Mouse (Mus musculus) heart, embryonic 12.5 days (tissue): ENCODE results near the gene Ap1s1. TPM values are rescaled to one million over a fixed set of nuclear protein-coding genes. Genes with fewer than 3 reads are reported as not detected.

Source experiments
- ATAC-seq: fragments of 200-750 bp; cut with Nextera tagmentation; 2 replicates; pipeline ENCODE4 v1.8.0; 2017; ENCODE audit warnings: moderate TSS enrichment, moderate library complexity; ENCODE audit not compliant: insufficient number of reproducible peaks, low FRiP score
- H3K27ac ChIP-seq: fragments of 300-500 bp; sonication (generic); 2 replicates; pipeline ENCODE4 v1.5.1; 2016; ENCODE audit warnings: mild to moderate bottlenecking, moderate library complexity; ENCODE audit not compliant: poor library complexity, severe bottlenecking
- H3K27me3 ChIP-seq: fragments of 300-500 bp; sonication (generic); replicated peaks from 2 replicates; pipeline ENCODE4 v1.6.1; 2016; ENCODE audit warnings: mild to moderate bottlenecking, moderate library complexity
- H3K36me3 ChIP-seq: fragments of 300-500 bp; sonication (generic); 2 replicates; pipeline ENCODE4 v1.6.1; 2016; ENCODE audit warnings: mild to moderate bottlenecking, moderate library complexity
- H3K4me1 ChIP-seq: fragments of 300-500 bp; sonication (generic); replicated peaks from 2 replicates; pipeline ENCODE4 v1.6.1; 2016; ENCODE audit warnings: mild to moderate bottlenecking
- H3K4me2 ChIP-seq: fragments of 300-500 bp; sonication (generic); 2 replicates; pipeline ENCODE4 v1.6.1; 2016; ENCODE audit warnings: mild to moderate bottlenecking, moderate library complexity
- H3K4me3 ChIP-seq: fragments of 300-500 bp; sonication (generic); 2 replicates; pipeline ENCODE4 v1.5.1; 2016; ENCODE audit warnings: mild to moderate bottlenecking
- H3K9ac ChIP-seq: fragments of 300-500 bp; sonication (generic); 2 replicates; pipeline ENCODE4 v1.6.1; 2016; ENCODE audit warnings: mild to moderate bottlenecking, moderate library complexity
- H3K9me3 ChIP-seq: fragments of 300-500 bp; sonication (generic); replicated peaks from 2 replicates; pipeline ENCODE4 v1.6.1; 2016; ENCODE audit warnings: mild to moderate bottlenecking, moderate library complexity
- WGBS: fragments of 180-500 bp; shearing (Covaris S2); methylation state at CpG from one replicate; pipeline ENCODE4 v1.1.7; 2016; 5-methylcytosine and 5-hydroxymethylcytosine counted together
- polyA plus RNA-seq: library from polyadenylated mRNA; unstranded; fragments of >200 nt; fragmentation: Nextera tagmentation; extraction: Ambion mirVana; gene quantifications from 2 replicates; pipeline ENCODE4 v1.2.1, GENCODE M21; 2016

The Ap1s1 gene
- polyA plus RNA-seq: 143 and 145 TPM in 2 replicates

- peaks cover 16% of the 10 kb centered on the region for H3K4me1 ChIP-seq
- peak within 1 kb of the TSS; percentile 83 for H3K9ac ChIP-seq
- H3K4me2 ChIP-seq: peak within 1 kb of the TSS; percentile 83
- 0 out of 2 replicates have a peak, but pooled peaks cover 3% of the 10 kb centered on the region for H3K27me3 ChIP-seq
- peak; percentile 90 for ATAC-seq
- under 1% methylated on average over 48 of the region's 48 CpGs for WGBS
- H3K36me3 ChIP-seq: peaks cover 21% of the 10 kb centered on the region
- H3K27ac ChIP-seq: peak within 1 kb of the TSS; percentile 41
- H3K4me3 ChIP-seq: peak within 1 kb of the TSS; percentile 68
- H3K9me3 ChIP-seq: no peaks in the 10 kb centered on the region
These were observed at the start of gene Ap1s1 for GRCm38 (mm10) chr5:137045402-137046323. Gene Ap1s1, minus strand, starts transcription at chr5:137046135.

GRCm38 (mm10) chr5:137095135-137095534 is 49.2 kb upstream of the Ap1s1 start:
- Histone ChIP-seq H3K27ac (no peak overlapping the region), H3K4me1 (peaks cover 4% of the 10 kb centered on the region), H3K9ac (no peak overlapping the region), H3K27me3 (no peaks in the 10 kb centered on the region), H3K36me3 (no peaks in the 10 kb centered on the region), H3K4me2 (no peak overlapping the region), H3K4me3 (no peak overlapping the region), H3K9me3 (no peaks in the 10 kb centered on the region)
- 84% methylated on average over 10 of the region's 10 CpGs for WGBS
- no peak for ATAC-seq

- H3K4me3 ChIP-seq: no peak overlapping the region
- H3K27me3 ChIP-seq: no peaks in the 10 kb centered on the region
- 59% methylated on average over 9 of the region's 9 CpGs for WGBS
- no peak overlapping the region for H3K9ac ChIP-seq
- no peaks in the 10 kb centered on the region for H3K9me3 ChIP-seq
- ATAC-seq: no peak
- no peak overlapping the region for H3K27ac ChIP-seq
- H3K4me1 ChIP-seq: peaks cover 4% of the 10 kb centered on the region
- H3K4me2 ChIP-seq: no peak overlapping the region
- H3K36me3 ChIP-seq: no peaks in the 10 kb centered on the region
These were observed 47.8 kb upstream of the Ap1s1 start for GRCm38 (mm10) chr5:137093720-137094119.

GRCm38 (mm10) chr5:137091560-137091959 is 45.6 kb upstream of the Ap1s1 start:
- no peak overlapping the region for H3K4me2 ChIP-seq
- H3K27ac ChIP-seq: no peak overlapping the region
- H3K4me3 ChIP-seq: no peak overlapping the region
- no peak for ATAC-seq
- H3K9me3 ChIP-seq: no peaks in the 10 kb centered on the region
- no peaks in the 10 kb centered on the region for H3K27me3 ChIP-seq
- H3K4me1 ChIP-seq: peaks cover 4% of the 10 kb centered on the region
- no peak overlapping the region for H3K9ac ChIP-seq
- WGBS: 62% methylated on average over 6 of the region's 6 CpGs
- no peaks in the 10 kb centered on the region for H3K36me3 ChIP-seq

- ATAC-seq: no peak
- WGBS: 62% methylated on average over 10 of the region's 10 CpGs
These were observed 44.9 kb upstream of the Ap1s1 start for GRCm38 (mm10) chr5:137090870-137091269.

GRCm38 (mm10) chr5:137087410-137087809 is 41.5 kb upstream of the Ap1s1 start:
- Histone ChIP-seq H3K27ac (0 out of 2 replicates have a peak overlapping the region, but pooled peaks have one; percentile 44), H3K4me2 (no peak overlapping the region), H3K4me1 (no peaks in the 10 kb centered on the region; the same call in 1 of the 2 replicates), H3K27me3 (no peaks in the 10 kb centered on the region), H3K36me3 (no peaks in the 10 kb centered on the region), H3K4me3 (no peak overlapping the region), H3K9ac (no peak overlapping the region), H3K9me3 (no peaks in the 10 kb centered on the region)
- 70% methylated on average over 8 of the region's 8 CpGs for WGBS
- ATAC-seq: no peak

More at GRCm38 (mm10) chr5:137090870-137091269, 44.9 kb upstream of the Ap1s1 start:
- H3K36me3 ChIP-seq: no peaks in the 10 kb centered on the region
- no peak overlapping the region for H3K27ac ChIP-seq
- H3K27me3 ChIP-seq: no peaks in the 10 kb centered on the region
- H3K4me2 ChIP-seq: no peak overlapping the region
- no peaks in the 10 kb centered on the region for H3K9me3 ChIP-seq
- H3K9ac ChIP-seq: no peak overlapping the region
- H3K4me1 ChIP-seq: peaks cover 4% of the 10 kb centered on the region
- no peak overlapping the region for H3K4me3 ChIP-seq

- no peak overlapping the region for H3K4me2 ChIP-seq
- ATAC-seq: no peak
- H3K27me3 ChIP-seq: no peaks in the 10 kb centered on the region
- 78% methylated on average over 3 of the region's 3 CpGs for WGBS
- no peaks in the 10 kb centered on the region for H3K9me3 ChIP-seq
- H3K4me1 ChIP-seq: no peaks in the 10 kb centered on the region; the same call in 1 of the 2 replicates
- H3K36me3 ChIP-seq: no peaks in the 10 kb centered on the region
- no peak overlapping the region for H3K27ac ChIP-seq
- no peak overlapping the region for H3K9ac ChIP-seq
- H3K4me3 ChIP-seq: no peak overlapping the region
These were observed 39.8 kb upstream of the Ap1s1 start for GRCm38 (mm10) chr5:137085731-137086130.

GRCm38 (mm10) chr5:137085021-137085420 is 39.1 kb upstream of the Ap1s1 start:
- Histone ChIP-seq H3K4me1 (peaks cover 2% of the 10 kb centered on the region; the same call in 1 of the 2 replicates), H3K4me3 (no peak overlapping the region), H3K9me3 (no peaks in the 10 kb centered on the region), H3K9ac (no peak overlapping the region), H3K4me2 (no peak overlapping the region), H3K27me3 (no peaks in the 10 kb centered on the region), H3K36me3 (no peaks in the 10 kb centered on the region), H3K27ac (no peak overlapping the region)
- 65% methylated on average over 6 of the region's 6 CpGs for WGBS
- ATAC-seq: no peak

GRCm38 (mm10) chr5:137083051-137083450 is 37.1 kb upstream of the Ap1s1 start:
- Histone ChIP-seq H3K4me3 (no peak overlapping the region), H3K27me3 (no peaks in the 10 kb centered on the region), H3K9ac (no peak overlapping the region), H3K36me3 (no peaks in the 10 kb centered on the region), H3K9me3 (no peaks in the 10 kb centered on the region), H3K4me1 (peaks cover 20% of the 10 kb centered on the region), H3K27ac (no peak overlapping the region), H3K4me2 (no peak overlapping the region)
- 80% methylated on average over 4 of the region's 4 CpGs for WGBS
- no peak for ATAC-seq

- 23% methylated on average over 5 of the region's 5 CpGs for WGBS
- no peak overlapping the region for H3K9ac ChIP-seq
These were observed 33.9 kb upstream of the Ap1s1 start for GRCm38 (mm10) chr5:137079849-137080248.

GRCm38 (mm10) chr5:137078616-137079015 is 32.7 kb upstream of the Ap1s1 start:
- H3K4me3 ChIP-seq: no peak overlapping the region
- H3K36me3 ChIP-seq: no peaks in the 10 kb centered on the region
- no peak overlapping the region for H3K4me2 ChIP-seq
- no peaks in the 10 kb centered on the region for H3K27me3 ChIP-seq
- peaks cover 60% of the 10 kb centered on the region for H3K4me1 ChIP-seq
- ATAC-seq: no peak
- 11% methylated on average over 6 of the region's 6 CpGs for WGBS
- H3K27ac ChIP-seq: peak overlapping the region; percentile 81
- H3K9ac ChIP-seq: no peak overlapping the region
- no peaks in the 10 kb centered on the region for H3K9me3 ChIP-seq

More at GRCm38 (mm10) chr5:137079849-137080248, 33.9 kb upstream of the Ap1s1 start:
- Histone ChIP-seq H3K27ac (peak overlapping the region; percentile 81), H3K9me3 (no peaks in the 10 kb centered on the region), H3K27me3 (no peaks in the 10 kb centered on the region), H3K4me1 (peaks cover 51% of the 10 kb centered on the region), H3K36me3 (no peaks in the 10 kb centered on the region), H3K4me3 (no peak overlapping the region), H3K4me2 (no peak overlapping the region)
- ATAC-seq: peak; percentile 37; the same call in 1 of the 2 replicates
